Mouse (Mus musculus) CH12.LX (cell line): Measurements from ENCODE around the gene Plbd2.

Experiments used
- CTCF ChIP-seq, 2 experiments: IDR thresholded peaks in 1 of 2; conservative IDR thresholded peaks in 1 of 2; 2 replicates each; pipeline ENCODE4 v1.5.1; 2011 to 2012; ENCODE audit warnings: low read depth in 2 of 2, low read length in 2 of 2, improper control_type of control experiment in 1 of 2, inconsistent platforms in 1 of 2, mild to moderate bottlenecking in 1 of 2, moderate library complexity in 1 of 2
- EP300 ChIP-seq: IDR thresholded peaks from 2 replicates; pipeline ENCODE4 v1.6.1; 2011; ENCODE audit warnings: low read length, improper control_type of control experiment
- MAX ChIP-seq: IDR thresholded peaks from 2 replicates; pipeline ENCODE4 v1.6.1; 2011; ENCODE audit warnings: low read length, improper control_type of control experiment
- MEF2A ChIP-seq: IDR thresholded peaks from 2 replicates; pipeline ENCODE4 v1.6.1; 2014; ENCODE audit warnings: low read depth, mild to moderate bottlenecking, inconsistent platforms, low read length, improper control_type of control experiment, borderline replicate concordance
- MYC ChIP-seq: IDR thresholded peaks from 2 replicates; pipeline ENCODE4 v1.6.1; 2011; ENCODE audit warnings: low read depth, mild to moderate bottlenecking, improper control_type of control experiment, low read length
- POLR2A ChIP-seq: IDR thresholded peaks from 2 replicates; pipeline ENCODE4 v1.6.1; 2011; ENCODE audit warnings: low read depth, mild to moderate bottlenecking, improper control_type of control experiment, low read length
- TBP ChIP-seq: conservative IDR thresholded peaks from 2 replicates; pipeline ENCODE4 v1.6.1; 2011; ENCODE audit warnings: low read depth, low read length, improper control_type of control experiment
- TCF12 ChIP-seq: IDR thresholded peaks from 2 replicates; pipeline ENCODE4 v1.6.1; 2014; ENCODE audit warnings: low read depth, mild to moderate bottlenecking, inconsistent platforms, low read length, improper control_type of control experiment
- USF1 ChIP-seq: IDR thresholded peaks from 2 replicates; pipeline ENCODE4 v1.6.1; 2014; ENCODE audit warnings: low read depth, mild to moderate bottlenecking, inconsistent platforms, low read length, improper control_type of control experiment
- ZKSCAN1 ChIP-seq: IDR thresholded peaks from 2 replicates; pipeline ENCODE4 v1.6.1; 2012; ENCODE audit warnings: low read depth, inconsistent platforms, low read length, improper control_type of control experiment, borderline replicate concordance
- ZMIZ1 ChIP-seq: IDR thresholded peaks from 2 replicates; pipeline ENCODE4 v1.6.1; 2012; ENCODE audit warnings: low read depth, mild to moderate bottlenecking, inconsistent platforms, low read length, improper control_type of control experiment

DNA sequence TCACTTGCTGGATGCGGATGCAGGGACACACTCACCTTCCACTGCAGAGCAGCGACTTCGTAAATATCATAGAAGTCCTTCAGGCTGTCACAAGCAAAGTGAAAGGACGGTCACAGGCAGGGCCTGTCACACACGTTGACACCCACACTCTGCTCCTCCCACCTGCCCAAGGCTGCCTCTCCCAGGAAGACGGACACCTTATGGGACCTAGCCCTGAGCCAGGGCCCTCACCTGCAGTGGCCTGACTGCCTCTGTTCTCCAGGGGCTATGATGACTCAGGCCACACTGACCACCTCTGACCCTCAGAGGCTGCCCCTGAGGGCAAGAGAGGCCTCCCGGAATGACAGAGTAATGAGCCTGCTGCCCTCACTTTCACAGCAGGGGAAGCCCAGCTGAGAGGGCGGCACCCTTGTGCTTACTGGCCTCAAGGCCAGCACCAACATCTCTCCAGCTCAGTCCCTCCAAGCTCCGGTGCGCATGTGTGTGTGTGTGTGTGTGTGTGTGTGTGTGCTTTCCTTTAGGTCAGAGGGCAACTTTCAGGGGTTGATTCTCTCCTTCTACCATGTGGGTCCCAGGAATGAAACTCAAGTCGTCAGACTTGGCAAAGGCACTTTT is 44.9 kb upstream of the Plbd2 start:
- TF ChIP-seq ZMIZ1 (no peak), TCF12 (no peak), MEF2A (no peak), POLR2A (no peak), EP300 (no peak), MAX (no peak), ZKSCAN1 (no peak), MYC (no peak), CTCF (conservative IDR thresholded peaks at IDR 0.05 in 1 of 2, IDR thresholded peaks at IDR 0.05 in 1 of 2; ENCODE audit: low read depth in 2 of 2, low read length in 2 of 2) (no peak), TBP (no peak), USF1 (no peak)
